Mouse (Mus musculus) cerebellum, adult 2 months (tissue): ENCODE data around the gene Zfp292. TPM values are rescaled to one million over a fixed set of nuclear protein-coding genes. Genes with fewer than 3 reads are reported as not detected.

Experiments used
- DNase-seq, 2 experiments: peaks; one replicate each; pipeline ENCODE4 v3.0.0; 2021
- H3K27ac ChIP-seq: fragments of 200-500 bp; 2 replicates; pipeline ENCODE4 v1.5.1; 2012; ENCODE audit warnings: low read length, control low read depth, inconsistent platforms; ENCODE audit not compliant: insufficient read depth
- H3K27me3 ChIP-seq: fragments of 200-500 bp; 2 replicates; pipeline ENCODE4 v1.6.1; 2012; ENCODE audit warnings: inconsistent platforms, mild to moderate bottlenecking, low read length, moderate library complexity; ENCODE audit not compliant: control insufficient read depth, insufficient read depth
- H3K4me1 ChIP-seq: fragments of 200-500 bp; 2 replicates; pipeline ENCODE4 v1.6.1; 2011; ENCODE audit warnings: low read length; ENCODE audit not compliant: control insufficient read depth, insufficient read depth
- H3K4me3 ChIP-seq: fragments of 200-500 bp; replicated peaks from 2 replicates; pipeline ENCODE3; 2011; ENCODE audit warnings: mild to moderate bottlenecking, low read depth, low read length, control low read depth; ENCODE audit not compliant: insufficient read depth
- CTCF ChIP-seq: fragments of 200-500 bp; IDR thresholded peaks from 2 replicates; pipeline ENCODE4 v1.5.1; 2011; ENCODE audit warnings: low read depth, mild to moderate bottlenecking, control low read depth, low read length, moderate library complexity, borderline replicate concordance; ENCODE audit not compliant: insufficient read depth
- POLR2A ChIP-seq: fragments of 200-500 bp; IDR thresholded peaks from 2 replicates; pipeline ENCODE4 v1.6.1; 2011; ENCODE audit warnings: low read length, control low read depth, borderline replicate concordance; ENCODE audit not compliant: insufficient read depth
- WGBS: fragments of 180-500 bp; shearing (Covaris S2); methylation state at CpG from one replicate; pipeline ENCODE4 v1.1.7; 2018; 5-methylcytosine and 5-hydroxymethylcytosine counted together
- polyA plus RNA-seq: library from polyadenylated mRNA; depleted of rRNA; stranded (reverse); fragments of >200 nt; gene quantifications from 2 replicates; pipeline ENCODE4 v1.2.3, GENCODE M21; 2012

Gene Zfp292
- polyA plus RNA-seq, 1 experiment: 8.9 TPM

- TF ChIP-seq POLR2A: no peak
- no peak for TF ChIP-seq CTCF
- no peak for DNase-seq
- Histone ChIP-seq H3K4me1 (no peaks in the 10 kb centered on the region), H3K27me3 (no peaks in the 10 kb centered on the region), H3K4me3 (no peak overlapping the region), H3K27ac (no peak overlapping the region)
- WGBS: 68% methylated on average over 10 of the region's 10 CpGs
Measured at GRCm38 (mm10) chr4:34880921-34881650, 1.7 kb downstream of the Zfp292 start.

GRCm38 (mm10) chr4:34874234-34874633, 8.5 kb downstream of the Zfp292 start:
- TF ChIP-seq POLR2A (no peak), CTCF (no peak)
- Histone ChIP-seq H3K4me1 (no peaks in the 10 kb centered on the region), H3K27ac (no peak overlapping the region), H3K4me3 (no peak overlapping the region), H3K27me3 (no peaks in the 10 kb centered on the region)
- DNase-seq: no peak
- WGBS: 60% methylated on average over 1 of the region's 1 CpGs

GRCm38 (mm10) chr4:34872896-34873495, 9.8 kb downstream of the Zfp292 start:
- H3K4me3 ChIP-seq: no peak overlapping the region
- H3K27me3 ChIP-seq: no peaks in the 10 kb centered on the region
- H3K4me1 ChIP-seq: no peaks in the 10 kb centered on the region
- no peak overlapping the region for H3K27ac ChIP-seq
- 98% methylated on average over 4 of the region's 4 CpGs for WGBS
- no peak for TF ChIP-seq CTCF
- no peak for DNase-seq

- Histone ChIP-seq H3K4me1 (no peaks in the 10 kb centered on the region), H3K27ac (no peak overlapping the region), H3K4me3 (no peak overlapping the region), H3K27me3 (no peaks in the 10 kb centered on the region)
- WGBS: 76% methylated on average over 3 of the region's 3 CpGs
- DNase-seq: no peak
- TF ChIP-seq POLR2A: no peak
- no peak for TF ChIP-seq CTCF
Measured at GRCm38 (mm10) chr4:34869813-34870212, 12.9 kb downstream of the Zfp292 start.

GRCm38 (mm10) chr4:34861438-34861837, 21.3 kb downstream of the Zfp292 start:
- Histone ChIP-seq H3K4me1 (peaks cover 6% of the 10 kb centered on the region; the same call in 1 of the 2 replicates), H3K4me3 (no peak overlapping the region), H3K27ac (no peak overlapping the region), H3K27me3 (no peaks in the 10 kb centered on the region)
- no peak for TF ChIP-seq POLR2A
- no peak for TF ChIP-seq CTCF
- WGBS: 76% methylated on average over 3 of the region's 3 CpGs
- DNase-seq: no peak

GRCm38 (mm10) chr4:34859416-34859815, 23.3 kb downstream of the Zfp292 start:
- no peak overlapping the region for H3K4me3 ChIP-seq
- no peak overlapping the region for H3K27ac ChIP-seq
- no peaks in the 10 kb centered on the region for H3K27me3 ChIP-seq
- peaks cover 6% of the 10 kb centered on the region; the same call in 1 of the 2 replicates for H3K4me1 ChIP-seq
- WGBS: 74% methylated on average over 3 of the region's 3 CpGs
- no peak for DNase-seq
- no peak for TF ChIP-seq POLR2A
- no peak for TF ChIP-seq CTCF

GRCm38 (mm10) chr4:34858903-34859302, 23.9 kb downstream of the Zfp292 start:
- no peak for TF ChIP-seq CTCF
- no peak for TF ChIP-seq POLR2A
- 85% methylated on average over 3 of the region's 3 CpGs for WGBS
- peaks cover 6% of the 10 kb centered on the region; the same call in 1 of the 2 replicates for H3K4me1 ChIP-seq

GRCm38 (mm10) chr4:34855966-34856365, 26.8 kb downstream of the Zfp292 start:
- TF ChIP-seq CTCF (no peak), POLR2A (no peak)
- no peak overlapping the region for H3K27ac ChIP-seq
- H3K4me3 ChIP-seq: no peak overlapping the region
- 0% methylated on average over 1 of the region's 1 CpGs for WGBS
- no peaks in the 10 kb centered on the region for H3K27me3 ChIP-seq
- H3K4me1 ChIP-seq: peaks cover 10% of the 10 kb centered on the region
- peak in 1 of 2 experiments; percentile 19 for DNase-seq

More at GRCm38 (mm10) chr4:34858903-34859302, 23.9 kb downstream of the Zfp292 start:
- H3K4me3 ChIP-seq: no peak overlapping the region
- H3K27me3 ChIP-seq: no peaks in the 10 kb centered on the region
- H3K27ac ChIP-seq: no peak overlapping the region
- DNase-seq: no peak
